Mouse (Mus musculus): Measurements from ENCODE around the gene Rnf220.

Rnf220 gene

DNA sequence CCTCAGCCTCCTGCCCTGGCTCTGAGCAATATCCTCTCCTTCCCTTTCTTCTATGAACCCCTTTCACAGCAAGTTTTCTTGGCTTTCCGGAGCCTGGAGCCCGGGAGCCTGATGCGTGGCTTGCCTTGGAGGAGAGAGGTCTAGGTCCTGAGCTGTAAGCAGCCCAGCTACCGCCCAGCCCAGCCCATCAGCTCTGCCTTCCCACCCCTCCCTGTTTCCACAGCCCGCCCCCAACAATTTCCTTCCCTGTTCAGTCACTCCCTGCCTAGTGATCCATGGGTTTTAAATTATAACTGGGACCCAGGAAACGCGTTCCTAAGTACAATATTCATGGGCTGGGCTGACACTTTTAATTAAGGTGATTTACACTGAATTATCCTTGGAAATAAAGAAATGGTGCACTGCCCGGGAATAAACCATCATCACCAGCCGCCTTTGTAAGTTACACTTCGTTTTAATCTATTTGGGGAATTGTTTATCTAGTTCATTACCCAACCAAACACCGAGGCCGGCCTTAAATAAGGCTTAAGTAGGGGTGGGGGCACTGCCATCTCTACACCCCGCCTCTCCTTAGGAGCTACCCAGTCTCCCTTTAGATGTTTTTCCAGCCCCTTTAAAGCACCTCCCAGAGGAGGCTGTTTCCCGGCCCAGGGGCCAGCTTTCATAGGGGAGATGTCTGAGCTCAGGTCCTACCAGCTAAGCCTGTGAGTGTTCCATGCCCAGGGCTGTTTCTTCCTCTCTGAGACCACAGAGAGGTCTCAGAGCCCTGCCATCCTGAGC is 194.6 kb downstream of the Rnf220 start:
- DNase-seq (ENCODE audit: extremely low spot score) = no peak

DNA sequence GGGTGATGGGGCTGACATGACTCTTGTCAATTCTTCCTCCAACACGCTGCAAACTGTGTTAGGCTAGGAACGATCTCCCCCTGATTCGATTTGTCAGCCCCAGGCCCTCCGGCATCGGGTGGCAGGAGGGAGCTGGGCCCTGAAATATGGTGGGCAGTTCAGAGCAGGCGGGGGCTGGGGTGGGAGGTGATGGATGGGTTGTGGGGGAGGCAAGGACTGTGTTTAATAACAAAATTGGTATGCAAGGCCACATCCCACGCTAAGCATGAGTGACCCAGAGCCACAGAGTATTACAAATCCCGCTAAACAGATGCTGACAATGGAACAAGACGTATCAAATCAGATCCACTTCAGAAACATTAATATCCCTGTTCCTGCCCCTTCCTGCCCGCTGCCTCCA is 196.9 kb downstream of the Rnf220 start:
- no peak for DNase-seq (ENCODE audit: extremely low spot score)

DNA sequence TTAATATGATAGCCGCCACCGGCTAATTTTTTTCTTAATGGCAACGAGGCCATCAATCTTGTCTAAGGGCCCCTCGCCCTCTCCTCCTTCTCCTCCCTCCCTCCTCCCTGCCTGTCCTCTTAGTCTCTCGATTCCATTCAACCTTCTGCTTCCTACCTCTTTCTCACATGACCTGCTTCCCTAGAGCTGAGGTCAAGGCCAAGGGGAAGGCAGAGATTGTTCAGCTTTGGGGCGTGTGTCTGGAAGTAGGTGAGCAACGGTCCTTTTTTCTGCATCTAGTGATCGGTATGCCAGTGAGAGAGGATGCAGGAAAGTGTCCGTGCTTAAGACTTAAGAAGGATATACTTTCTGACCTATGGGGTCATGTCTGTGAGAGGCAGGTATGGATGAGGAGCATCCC is 199.0 kb downstream of the Rnf220 start:
- DNase-seq (ENCODE audit: extremely low spot score) = no peak

DNA sequence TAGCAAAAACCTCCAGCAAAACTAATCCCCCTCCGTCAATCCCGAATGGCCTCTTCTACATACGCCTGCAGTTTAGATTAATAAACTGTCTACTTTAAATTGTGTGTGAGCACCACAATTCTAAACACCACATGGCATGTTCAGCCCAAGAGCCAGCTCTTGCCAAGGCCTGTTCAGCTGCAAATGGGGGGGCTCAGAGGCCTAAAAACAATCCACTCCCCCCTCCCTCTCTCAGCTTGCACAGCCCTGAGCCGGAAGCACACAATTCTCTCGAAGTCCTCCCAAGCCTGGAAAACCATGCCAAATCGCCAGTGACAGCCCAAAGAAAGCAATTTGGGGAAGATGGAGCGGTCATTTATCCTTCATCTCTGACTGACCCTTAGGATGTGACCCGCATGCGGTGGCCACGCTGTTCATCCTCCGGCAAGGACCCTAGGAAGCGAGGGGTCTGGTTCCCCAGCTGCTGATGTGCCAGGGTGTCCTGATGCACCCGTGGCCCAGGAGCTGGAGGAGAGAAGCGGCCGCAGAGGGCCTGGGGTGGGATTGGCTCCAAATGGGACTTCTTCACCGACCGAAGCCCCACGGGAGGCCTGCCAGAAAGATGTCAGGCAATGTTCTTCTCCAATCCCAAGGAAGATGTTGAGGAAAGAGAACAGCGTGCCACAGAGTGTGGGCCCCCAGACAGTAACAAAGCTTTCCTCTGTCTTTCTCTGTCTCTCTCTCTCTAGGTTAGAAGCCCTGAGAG is 199.8 kb downstream of the Rnf220 start:
- DNase-seq (ENCODE audit: extremely low spot score) = no peak

DNA sequence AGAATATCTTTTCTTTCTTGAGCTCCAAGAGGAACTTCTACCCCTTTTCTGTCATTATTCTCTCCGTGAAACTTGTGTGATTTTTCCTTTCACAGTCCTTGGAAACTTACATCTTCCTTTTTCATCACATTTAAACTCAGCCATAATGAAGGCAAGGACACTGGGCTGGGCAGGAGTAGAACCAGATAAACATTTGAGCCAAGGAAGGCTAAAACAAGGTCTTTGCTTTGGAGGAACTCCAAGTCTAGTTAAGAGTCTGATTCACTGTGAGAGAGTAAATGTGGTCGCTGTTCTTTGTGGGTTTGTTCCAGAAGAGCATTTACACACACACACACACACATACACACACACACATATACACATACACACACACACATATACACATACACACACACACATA is 205.2 kb downstream of the Rnf220 start:
- no peak for DNase-seq (ENCODE audit: extremely low spot score)

DNA sequence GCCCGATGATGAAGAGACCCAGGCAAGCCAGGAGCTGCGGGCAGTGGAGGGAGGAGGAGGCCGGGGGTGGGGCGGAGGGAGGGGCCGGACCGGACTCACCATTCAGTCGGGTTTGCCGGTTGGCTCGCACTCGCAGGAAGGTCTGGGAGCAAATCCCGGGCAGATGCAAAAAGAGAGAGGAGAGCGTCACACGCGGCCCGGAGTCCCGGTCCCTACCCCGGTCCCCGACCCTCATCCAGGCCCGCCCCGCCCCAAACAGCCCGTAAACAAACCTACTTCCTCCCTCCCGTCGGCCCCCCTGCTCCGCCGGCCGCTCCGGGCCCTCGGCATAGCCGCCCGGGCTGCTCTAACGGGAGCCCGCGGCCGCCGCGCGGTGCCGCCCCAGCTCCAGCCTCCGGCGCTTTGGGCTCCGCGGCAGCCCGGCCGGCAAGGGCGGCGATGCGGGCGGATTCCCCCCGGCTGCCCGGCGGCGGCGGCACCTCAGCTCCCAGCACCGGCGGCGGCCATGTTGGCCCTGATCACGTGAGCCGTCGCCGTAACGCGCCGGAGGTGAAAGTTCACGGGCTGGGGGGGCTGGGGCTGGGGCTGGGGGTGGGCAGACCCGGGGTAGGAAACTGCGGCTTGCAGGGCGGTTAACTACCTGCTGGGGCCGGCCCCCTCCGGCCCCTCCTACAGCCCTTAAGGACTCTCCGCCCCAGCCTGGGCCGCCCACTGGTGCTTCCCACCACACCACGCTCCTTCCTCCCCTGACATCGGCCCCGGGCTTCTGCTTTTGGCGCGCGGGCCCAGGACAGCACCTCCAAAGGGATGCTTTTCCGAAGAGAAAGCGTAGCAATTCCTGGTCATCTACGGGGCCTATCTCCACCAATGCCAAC is 207.7 kb downstream of the Rnf220 start:
- peak; percentile 89 for DNase-seq (ENCODE audit: extremely low spot score)

DNA sequence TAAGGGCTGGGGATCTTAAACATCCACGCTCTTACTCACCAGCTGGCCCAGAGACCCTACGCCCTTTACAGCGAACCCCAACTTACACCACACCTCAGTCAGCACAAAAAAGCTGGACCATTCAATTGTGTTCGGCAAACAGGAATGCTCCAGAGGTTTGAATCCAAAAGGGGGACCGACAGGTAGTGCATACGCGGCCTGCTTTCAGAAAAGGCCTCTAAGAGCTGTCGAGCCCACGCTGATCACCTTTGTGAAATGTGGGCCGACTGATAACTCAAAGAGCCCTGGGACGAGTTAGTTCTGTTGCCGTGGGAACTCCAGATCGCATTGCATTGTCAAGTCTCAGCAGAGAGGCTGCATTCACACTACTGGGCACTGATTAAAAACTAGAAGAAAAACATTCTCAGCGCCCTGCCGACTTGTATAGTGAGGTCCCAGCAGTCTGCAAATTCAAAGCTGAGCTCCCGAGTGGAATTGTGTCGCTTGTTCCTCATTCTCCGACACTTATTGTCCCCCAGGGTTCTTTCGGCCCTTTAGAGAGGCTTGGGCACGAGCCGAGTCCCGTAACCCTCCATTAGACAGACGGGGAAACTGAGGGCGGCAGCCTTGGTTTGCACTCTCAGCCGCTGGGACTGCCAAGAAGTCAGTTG is 208.4 kb downstream of the Rnf220 start:
- DNase-seq (ENCODE audit: extremely low spot score) = no peak

DNA sequence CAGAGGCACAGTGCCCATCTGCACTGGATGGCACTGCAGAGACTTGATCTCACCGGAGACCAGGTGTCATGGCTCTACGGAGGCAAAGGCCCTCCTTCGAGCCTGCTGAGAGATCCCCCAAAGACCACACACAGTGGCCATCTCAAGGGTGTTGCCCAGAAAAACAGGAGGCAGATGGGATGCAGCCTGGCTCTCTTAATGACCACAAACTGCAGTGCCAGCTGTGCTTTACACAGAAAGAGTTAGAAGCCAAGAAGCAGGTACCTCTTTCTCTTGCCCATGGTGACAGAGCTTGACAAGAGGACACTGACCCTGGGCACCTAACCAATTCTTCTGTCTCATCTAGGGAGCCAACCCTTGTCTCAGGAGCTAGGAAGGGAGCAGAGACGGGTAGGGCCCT is 212.5 kb downstream of the Rnf220 start:
- DNase-seq (ENCODE audit: extremely low spot score) = no peak

DNA sequence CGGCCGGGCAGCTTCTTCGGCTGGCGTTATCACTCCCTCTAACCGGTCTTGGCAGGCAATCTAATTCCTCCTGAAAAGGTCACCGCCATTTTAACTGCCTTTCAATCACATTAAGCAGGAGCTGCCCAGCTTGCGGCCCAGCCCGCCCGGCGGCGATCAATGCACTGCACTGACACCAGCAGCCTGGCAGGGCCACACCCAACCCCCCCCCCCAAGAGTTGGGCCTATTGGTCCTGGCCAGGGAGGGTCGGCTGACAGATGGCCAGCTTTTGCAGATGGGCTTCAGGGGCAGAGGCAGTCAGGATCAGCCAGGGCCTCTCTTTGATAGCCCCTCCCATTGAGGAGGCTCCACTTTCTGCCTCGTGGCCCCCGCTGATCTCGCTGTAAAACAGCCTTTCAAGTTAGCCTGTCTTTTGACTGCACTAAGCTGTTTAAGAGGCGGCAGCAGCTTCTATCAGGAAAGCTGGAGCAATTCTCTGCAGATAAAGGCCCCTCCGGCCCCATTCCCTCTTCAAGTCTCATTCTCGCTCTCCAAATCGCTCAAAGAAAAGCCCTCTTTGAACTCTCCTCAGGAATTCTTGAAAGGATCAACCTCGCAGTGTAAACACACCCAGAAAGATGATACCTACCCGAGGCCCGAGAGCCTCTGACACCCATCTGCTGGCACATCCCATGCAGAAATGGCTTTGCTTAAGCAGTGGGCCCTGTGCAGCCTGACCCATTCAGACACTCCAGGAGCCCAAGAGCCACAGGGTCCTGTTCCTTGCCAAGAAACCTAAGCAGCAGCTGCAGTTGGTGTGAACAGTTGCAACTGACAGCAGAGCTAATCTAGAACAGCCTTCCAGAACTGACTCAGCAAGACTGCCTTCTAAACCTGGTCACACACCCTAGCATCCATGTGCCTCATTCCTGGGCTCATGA is 213.3 kb downstream of the Rnf220 start:
- DNase-seq (ENCODE audit: extremely low spot score) = peak; percentile 81

DNA sequence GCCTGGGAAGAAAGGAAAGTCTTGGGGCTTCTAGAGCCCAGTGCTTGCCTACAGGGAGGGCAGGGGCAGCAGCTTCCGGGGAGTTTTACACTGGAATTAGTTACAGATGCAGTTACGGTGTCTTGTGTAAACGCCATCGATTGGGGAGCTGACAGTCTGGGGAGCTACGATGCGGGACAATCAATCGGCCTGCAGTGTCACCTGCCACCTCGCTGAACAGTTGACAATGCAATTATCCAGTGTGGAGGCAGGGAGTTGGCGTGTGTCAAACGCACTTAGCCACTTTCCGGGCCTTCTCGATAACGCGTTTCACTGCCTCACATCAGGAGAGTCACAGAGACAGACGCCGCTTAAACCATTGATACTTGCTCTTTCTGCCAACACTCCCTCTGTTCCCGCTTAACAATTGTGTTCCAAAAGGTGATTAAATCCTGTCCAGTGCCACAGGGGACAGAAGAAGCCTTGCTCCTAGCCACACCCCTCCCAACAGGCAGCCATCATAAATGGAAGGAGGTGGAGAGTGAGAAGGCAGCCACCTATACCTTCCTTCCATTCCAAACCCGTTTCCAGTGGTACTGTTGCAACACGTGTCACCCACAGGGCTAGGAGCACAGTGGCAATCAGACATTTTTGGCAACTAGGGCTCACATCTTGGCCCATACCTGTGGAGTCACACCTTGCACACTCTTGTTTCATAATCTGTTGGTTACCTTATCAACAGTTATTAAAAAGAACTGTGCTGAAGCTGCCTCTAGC is 215.6 kb downstream of the Rnf220 start:
- DNase-seq (ENCODE audit: extremely low spot score) = no peak

DNA sequence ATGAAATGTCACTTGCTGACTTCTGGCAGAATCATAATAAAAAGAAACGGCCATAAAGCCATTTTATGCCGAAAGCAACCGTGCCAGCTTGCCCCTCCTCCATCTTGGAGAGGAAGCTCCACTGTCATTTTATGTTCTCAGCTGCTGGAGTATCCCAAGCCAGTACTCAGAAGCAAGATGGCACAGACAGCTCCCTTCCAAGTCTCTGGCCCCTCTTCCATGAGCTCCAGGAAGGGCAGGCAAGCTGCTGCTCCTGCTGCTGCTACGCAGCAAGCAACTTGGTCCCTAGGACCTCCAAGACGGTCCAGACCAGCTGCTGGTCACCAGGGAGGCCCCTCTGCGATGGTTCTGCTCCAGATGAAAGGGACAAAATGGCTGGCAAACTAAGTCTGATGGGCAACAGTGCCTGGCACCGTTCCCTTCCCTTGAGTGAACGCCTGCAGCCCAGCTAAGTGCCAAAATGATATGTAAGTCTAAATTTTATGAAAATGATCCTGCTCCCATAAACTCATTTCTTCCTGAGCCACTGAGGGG is 216.4 kb downstream of the Rnf220 start:
- no peak for DNase-seq (ENCODE audit: extremely low spot score)

DNA sequence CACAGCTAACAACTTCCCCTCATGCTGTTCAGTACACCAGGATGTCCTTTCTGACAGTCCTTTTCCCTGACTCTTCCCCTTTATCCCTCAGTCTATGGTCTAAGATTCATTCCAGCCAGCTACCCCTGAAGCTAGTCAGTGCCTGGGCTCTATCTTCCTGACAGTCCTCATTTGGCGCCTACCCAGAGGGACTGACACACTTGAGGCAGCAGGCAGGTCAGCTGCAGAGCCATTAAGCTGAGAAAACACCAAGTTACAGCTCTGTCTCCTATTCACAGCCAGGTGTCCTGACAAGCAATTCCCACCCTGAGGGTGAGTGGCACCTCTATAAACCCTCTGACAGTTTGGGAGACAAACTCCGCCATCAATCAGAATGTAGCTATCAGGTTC is 217.6 kb downstream of the Rnf220 start:
- DNase-seq (ENCODE audit: extremely low spot score) = no peak

DNA sequence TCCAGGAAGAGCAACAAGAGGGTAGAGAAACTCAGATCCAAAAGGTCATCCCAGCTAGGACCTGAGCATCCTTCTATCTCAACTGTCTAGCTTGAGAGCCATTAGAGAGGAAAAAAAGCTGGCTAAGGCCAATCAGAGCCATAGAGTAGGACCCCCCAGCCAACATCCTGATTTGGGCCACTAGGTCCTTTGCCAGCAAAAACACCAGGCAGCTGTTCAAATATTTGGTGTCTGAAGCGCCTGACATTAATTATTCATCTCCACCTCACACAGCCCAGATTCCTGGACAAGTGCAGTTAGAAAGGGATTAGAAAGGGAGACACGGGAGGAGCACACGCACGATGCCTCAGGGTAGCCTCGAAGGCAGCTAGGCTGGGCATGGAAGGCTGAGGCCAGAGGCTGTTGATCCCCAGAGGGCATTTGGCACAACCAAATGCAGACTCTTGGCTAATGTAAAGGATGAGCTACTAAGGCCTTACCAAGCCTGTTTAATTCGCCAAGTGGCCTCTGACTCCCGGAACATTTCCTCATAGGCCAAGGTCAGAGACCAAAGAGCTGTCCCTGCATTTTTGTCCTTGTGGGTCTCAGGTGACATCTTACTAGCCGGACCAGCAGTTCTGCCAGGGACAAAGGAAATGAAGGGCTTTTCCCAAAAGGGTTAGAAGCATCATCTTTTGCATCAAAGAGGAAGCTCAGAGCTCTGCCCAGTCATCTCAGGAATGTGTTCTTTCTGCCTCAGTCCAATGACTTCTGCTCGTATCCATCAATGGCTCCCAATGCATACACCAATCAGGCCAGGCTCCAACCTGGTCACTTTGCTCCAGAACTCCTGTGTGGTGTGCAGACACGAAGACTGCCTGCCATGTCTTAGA is 218.2 kb downstream of the Rnf220 start:
- no peak for DNase-seq (ENCODE audit: extremely low spot score)

DNA sequence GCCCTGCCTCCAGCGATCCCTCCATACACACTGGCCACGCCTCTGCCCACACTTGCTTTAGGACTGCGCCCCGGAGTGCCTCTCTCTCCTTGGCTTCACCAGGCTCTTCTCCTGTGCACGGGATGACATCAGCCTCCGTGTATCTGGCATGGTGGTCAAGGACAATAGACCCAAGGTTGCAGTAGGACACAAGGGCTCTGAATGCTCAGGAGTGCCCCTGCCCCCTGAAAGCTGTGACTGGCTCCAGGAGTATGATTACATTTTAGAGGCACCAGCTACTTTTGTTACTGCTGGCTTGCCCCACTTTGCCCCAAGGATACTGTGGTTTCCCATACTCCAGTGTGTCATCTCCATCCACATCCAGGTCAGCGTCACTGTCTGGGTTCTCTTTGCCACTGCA is 219.2 kb downstream of the Rnf220 start:
- DNase-seq (ENCODE audit: extremely low spot score) = no peak

DNA sequence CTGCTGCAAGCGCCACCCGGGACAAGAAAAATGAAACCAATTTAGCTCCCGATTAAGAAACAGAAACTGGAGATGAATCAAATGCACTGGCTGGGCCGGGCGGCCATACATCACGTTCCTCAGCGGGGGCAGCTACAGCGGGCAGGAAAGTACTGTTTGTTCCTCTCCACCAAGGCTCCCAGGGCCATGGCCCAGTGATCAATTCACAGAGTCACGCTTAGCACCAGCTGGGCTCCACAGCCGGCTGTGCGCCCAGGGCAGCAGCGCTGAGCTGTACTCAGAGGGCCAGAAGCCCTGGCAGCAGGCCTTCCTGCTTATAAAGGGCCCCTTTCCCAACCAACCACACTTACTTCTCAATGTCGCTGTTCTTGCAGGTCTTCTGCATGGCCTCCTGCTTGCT is 219.8 kb downstream of the Rnf220 start:
- DNase-seq (ENCODE audit: extremely low spot score) = no peak

DNA sequence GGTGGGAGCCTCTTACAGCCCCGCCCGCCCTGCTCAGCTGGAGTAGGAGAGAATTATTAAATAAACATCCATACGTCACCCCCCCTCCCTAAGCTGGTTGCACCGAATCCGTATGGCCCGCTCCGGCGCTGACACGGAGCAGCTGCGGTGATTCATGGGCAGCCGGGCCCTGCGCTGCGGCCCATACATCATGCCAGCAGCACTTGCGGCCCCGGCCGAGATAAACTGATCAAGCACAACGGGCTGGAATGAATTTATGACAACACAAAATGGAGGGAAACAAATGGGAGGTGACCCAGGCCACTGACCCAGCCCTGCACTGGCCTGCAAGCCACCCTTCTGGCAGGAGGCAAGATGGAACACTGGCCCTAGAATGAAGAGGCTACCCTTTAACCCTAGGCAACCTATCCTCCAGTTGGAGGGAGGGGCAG is 220.6 kb downstream of the Rnf220 start:
- no peak for DNase-seq (ENCODE audit: extremely low spot score)

DNA sequence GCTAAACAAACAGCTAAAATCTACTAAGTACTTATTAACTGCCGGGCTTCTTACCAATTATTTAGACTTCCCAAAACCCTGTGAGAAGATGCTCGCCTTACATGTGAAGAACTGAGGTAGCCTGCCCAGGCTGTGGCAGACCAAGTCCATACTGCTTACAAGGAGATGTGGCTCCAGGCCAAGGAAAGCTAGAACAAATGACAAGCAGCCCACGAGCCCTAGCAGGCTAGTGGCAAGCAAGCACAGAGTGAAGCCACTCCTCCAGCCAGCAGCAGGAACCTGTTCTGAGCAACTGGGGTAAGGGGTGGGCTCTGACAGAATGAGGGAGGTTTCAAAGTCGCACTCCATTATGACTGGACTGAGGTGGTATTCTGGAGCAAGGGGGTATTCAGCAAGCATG is 222.1 kb downstream of the Rnf220 start:
- no peak for DNase-seq (ENCODE audit: extremely low spot score)

DNA sequence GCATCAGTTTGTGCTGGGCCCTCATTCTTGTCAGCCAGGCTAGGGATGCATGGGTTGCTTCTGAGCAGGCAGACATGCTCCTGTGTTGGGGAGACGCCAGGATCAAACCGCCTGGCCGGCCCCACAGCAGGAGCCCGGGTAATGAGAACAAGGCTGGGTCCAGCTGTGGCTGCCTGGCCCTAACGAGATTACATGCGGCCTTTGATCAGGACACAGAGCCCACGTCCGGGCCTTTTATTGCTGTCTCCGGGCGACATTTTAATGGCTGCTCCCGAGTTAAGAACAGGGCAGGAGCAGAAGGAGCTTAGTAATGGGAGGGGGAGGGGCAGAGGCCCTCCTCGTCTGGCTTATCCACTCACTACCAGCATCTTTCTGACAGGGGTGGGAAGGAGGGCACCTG is 224.4 kb downstream of the Rnf220 start:
- DNase-seq (ENCODE audit: extremely low spot score) = peak; percentile 55

DNA sequence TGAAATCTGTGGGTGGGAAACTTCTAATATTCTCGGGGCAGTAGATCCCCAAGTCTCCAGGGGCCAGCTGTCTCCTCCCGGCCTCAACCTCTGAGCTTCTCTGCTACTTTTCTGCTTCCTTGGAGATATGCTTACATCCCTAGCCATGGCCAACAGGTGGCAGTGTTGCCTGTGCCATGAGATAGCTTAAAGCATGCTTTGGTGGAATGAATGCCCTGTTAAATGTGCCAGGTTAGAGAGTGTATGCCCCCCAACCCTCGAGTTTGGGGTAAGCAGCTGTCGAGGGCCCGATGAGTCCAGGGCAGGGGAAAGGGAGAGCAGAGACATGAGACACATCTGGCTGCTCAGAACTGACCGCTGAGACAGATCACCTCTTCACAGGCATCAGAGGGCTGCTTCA is 226.6 kb downstream of the Rnf220 start:
- DNase-seq (ENCODE audit: extremely low spot score) = peak; percentile 77
